8 mouse cellular contexts compared by ENCODE assay signal in the genomic region with DNA sequence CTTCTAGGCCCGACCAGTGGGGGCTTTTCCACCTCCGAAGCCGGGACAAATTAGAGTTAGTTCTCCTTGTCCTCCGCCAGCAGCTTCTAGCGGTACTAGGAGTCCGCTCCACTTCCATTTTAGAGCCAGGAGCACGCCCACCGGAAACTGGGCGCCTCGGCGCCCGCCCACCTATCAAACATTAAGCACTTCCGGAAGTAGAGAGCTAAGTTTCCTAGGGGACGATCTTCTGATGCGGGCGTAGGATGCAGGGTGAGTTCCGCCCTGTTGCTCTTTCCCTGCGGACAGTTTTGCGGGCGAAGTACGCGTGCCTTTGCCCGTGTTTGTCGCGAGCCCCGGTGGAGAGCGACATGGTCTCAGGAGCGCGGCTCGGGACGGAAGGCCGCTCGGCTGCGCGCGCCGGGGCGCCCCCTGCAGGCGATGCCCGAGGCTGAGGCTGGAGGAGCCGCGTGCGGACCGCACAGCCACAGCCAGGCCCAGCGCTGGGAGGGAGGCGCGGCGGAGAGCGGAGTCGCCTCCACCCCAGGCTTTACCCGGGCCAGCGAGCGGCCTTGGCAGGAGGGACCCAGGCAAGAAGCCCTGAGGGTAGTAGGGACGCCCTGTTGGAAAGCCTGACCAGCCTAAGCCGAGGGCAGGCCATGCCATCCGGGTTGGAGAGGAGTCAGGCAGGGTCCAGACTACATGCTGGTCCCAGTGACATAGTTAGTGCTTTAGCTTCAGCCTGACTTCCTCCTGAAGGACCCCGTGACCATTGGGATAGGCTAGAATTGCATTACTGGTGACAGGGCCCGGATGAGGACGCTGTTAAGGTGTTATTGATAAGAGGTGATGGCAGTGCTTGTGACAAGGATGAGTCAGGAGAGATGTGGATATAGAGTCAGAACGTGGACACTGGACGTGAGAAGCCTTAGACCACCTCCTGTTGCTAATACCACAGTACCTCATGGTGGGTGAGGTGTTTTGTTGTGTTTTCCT. TPM values are rescaled to one million over a fixed set of nuclear protein-coding genes. Genes with fewer than 3 reads are reported as not detected.
DNase-seq lines count a peak whose midpoint lies in the region; ATAC-seq and TF ChIP-seq lines count a peak whose summit lies in the region.
"Not testable (repeated sequence)": the region's sequence is repeated elsewhere in the genome, so short reads cannot be mapped to it uniquely, and the experiment has no call there.

Gene Nat8f1 (minus strand): TSS at position 149 of the 975 bp plus-strand sequence.

- peak; percentile 91 for ATAC-seq in activated CD4-positive, CD25-positive, alpha-beta regulatory T cell, adult 4 months
- peak; percentile 86 for ATAC-seq in megakaryocyte progenitor cell, adult 5-6 weeks (replicated peaks; ENCODE audit: poor library complexity)

- peak within 1 kb of the TSS; percentile 49 for H3K4me3 ChIP-seq in cortical plate, adult 2 months (ENCODE audit: insufficient read depth, low read length)

- TF ChIP-seq CTCF in cortical plate, adult 2 months (IDR thresholded peaks at IDR 0.05; ENCODE audit: extremely low read depth, insufficient read depth, low read length) = 0 out of 2 replicates have a peak, but pooled peaks have one; percentile 12

- DNase-seq in gastrocnemius, postnatal 10 days = peak; percentile 82
- DNase-seq in induced T-regulatory cell, adult 2 months (ENCODE audit: low read depth) = peak; percentile 95
- peak; percentile 76 to 92 for DNase-seq in left cerebral cortex, adult 9 months (ENCODE audit: low spot score in 2 of 2)
- DNase-seq in right cerebral cortex, postnatal 14 days = peak; percentile 76
- DNase-seq in urinary bladder, postnatal 4 days (ENCODE audit: low spot score in 2 of 2) = peak; percentile 83 to 86

- TF ChIP-seq POLR2A in cortical plate, adult 2 months (IDR thresholded peaks at IDR 0.05; ENCODE audit: extremely low read depth, insufficient read depth, low read length) = peak; percentile 19; the same call in 1 of the 2 replicates

- peak within 1 kb of the TSS; percentile 83 for H3K27ac ChIP-seq in cortical plate, adult 2 months (ENCODE audit: insufficient read depth, low read length)

- not testable (repeated sequence) for H3K4me1 ChIP-seq in cortical plate, adult 2 months (ENCODE audit: control insufficient read depth, insufficient read depth, low read length)

RNA-seq across cellular contexts. Expression of gene Nat8f1, which starts in this region (rescaled TPM):
- polyA plus RNA-seq in activated CD4-positive, CD25-positive, alpha-beta regulatory T cell, adult 4 months (2017; shearing (Covaris generic)) = 10 to 100 TPM; 11.3 to 11.6 TPM
- 43.9 and 46.0 TPM in 2 replicates for polyA plus RNA-seq in cortical plate, adult 2 months (2012; rRNA removed)
- total RNA-seq in gastrocnemius, postnatal 10 days (2021) = 1 to 10 TPM; 2.5 TPM
- total RNA-seq in megakaryocyte progenitor cell, adult 5-6 weeks (2015) = 4.8 and 5.0 TPM in 2 replicates
- total RNA-seq in megakaryocyte progenitor cell, adult 5-6 weeks (2017) = 2.4 and 5.7 TPM in 2 replicates

Comparison
In these comparisons a context has a peak if more than half of its experiments do, and no peak if none do; other contexts are left out.
1. Peak in every context shown above with its lines: DNase-seq, ATAC-seq, H3K4me3 ChIP-seq and H3K27ac ChIP-seq.